Mouse (Mus musculus): ENCODE results near the gene Mmachc. TPM values are rescaled to one million over a fixed set of nuclear protein-coding genes. Genes with fewer than 3 reads are reported as not detected.

The Mmachc gene
- polyA plus RNA-seq, 1 experiment from 2014 or later, result 20.7 TPM

GRCm38 (mm10) chr4:116710154-116710553 lies 1.9 kb upstream of the Mmachc start:
- H3K9me3 ChIP-seq (ENCODE audit: low read depth, low read length), result no peaks in the 10 kb centered on the region
- no peak for TF ChIP-seq CTCF (IDR thresholded peaks at IDR 0.05; ENCODE audit: low read depth)
- peaks cover 9% of the 10 kb centered on the region; the same call in 1 of the 2 replicates for H3K36me3 ChIP-seq (ENCODE audit: insufficient read depth)
- H3K4me1 ChIP-seq (ENCODE audit: insufficient read depth), result peaks cover 3% of the 10 kb centered on the region; the same call in 1 of the 2 replicates
- 82% methylated on average over 2 of the region's 2 CpGs for WGBS
- DNase-seq (no peak), ATAC-seq (ENCODE audit: insufficient read depth) (no peak)
- H3K4me2 ChIP-seq, result no peak overlapping the region
- no peak overlapping the region for H3K9ac ChIP-seq
- no peak overlapping the region for H3K27ac ChIP-seq (ENCODE audit: low read depth)
- H3K4me3 ChIP-seq (ENCODE audit: low read depth, low read length), result no peak overlapping the region
- no peaks in the 10 kb centered on the region for H3K27me3 ChIP-seq (ENCODE audit: insufficient read depth, low read length)

GRCm38 (mm10) chr4:116708791-116709390 lies 685 bp upstream of the Mmachc start:
- DNase-seq (no peak), ATAC-seq (ENCODE audit: insufficient read depth) (peak; percentile 12; the same call in 1 of the 2 replicates)
- TF ChIP-seq CTCF (IDR thresholded peaks at IDR 0.05; ENCODE audit: low read depth), result no peak
- Histone ChIP-seq H3K27ac (ENCODE audit: low read depth) (no peak overlapping the region), H3K27me3 (ENCODE audit: insufficient read depth, low read length) (no peaks in the 10 kb centered on the region), H3K9me3 (ENCODE audit: low read depth, low read length) (no peaks in the 10 kb centered on the region), H3K9ac (peak overlapping the region; percentile 47), H3K4me3 (ENCODE audit: low read depth, low read length) (peak overlapping the region; percentile 59), H3K36me3 (ENCODE audit: insufficient read depth) (peaks cover 12% of the 10 kb centered on the region; the same call in 1 of the 2 replicates), H3K4me1 (ENCODE audit: insufficient read depth) (peaks cover 3% of the 10 kb centered on the region; the same call in 1 of the 2 replicates), H3K4me2 (peak overlapping the region; percentile 66)
- 7% methylated on average over 9 of the region's 9 CpGs for WGBS

GRCm38 (mm10) chr4:116707666-116708065 lies 540 bp downstream of the Mmachc start:
- WGBS, result 11% methylated on average over 9 of the region's 9 CpGs
- DNase-seq, result no peak
- peaks cover 18% of the 10 kb centered on the region; the same call in 1 of the 2 replicates for H3K36me3 ChIP-seq (ENCODE audit: insufficient read depth)
- no peak overlapping the region for H3K27ac ChIP-seq (ENCODE audit: low read depth)
- peak overlapping the region; percentile 59 for H3K4me3 ChIP-seq (ENCODE audit: low read depth, low read length)
- peaks cover 3% of the 10 kb centered on the region; the same call in 1 of the 2 replicates for H3K4me1 ChIP-seq (ENCODE audit: insufficient read depth)
- H3K9me3 ChIP-seq (ENCODE audit: low read depth, low read length), result no peaks in the 10 kb centered on the region
- H3K4me2 ChIP-seq, result peak overlapping the region; percentile 66
- no peak for ATAC-seq (ENCODE audit: insufficient read depth)
- peak overlapping the region; percentile 59 for H3K9ac ChIP-seq
- TF ChIP-seq CTCF (IDR thresholded peaks at IDR 0.05; ENCODE audit: low read depth), result no peak
- no peaks in the 10 kb centered on the region for H3K27me3 ChIP-seq (ENCODE audit: insufficient read depth, low read length)

- ATAC-seq (ENCODE audit: insufficient read depth), result no peak
- peak; percentile 87 for DNase-seq
- Histone ChIP-seq H3K27me3 (ENCODE audit: insufficient read depth, low read length) (no peaks in the 10 kb centered on the region), H3K9ac (no peak overlapping the region), H3K4me1 (ENCODE audit: insufficient read depth) (peaks cover 3% of the 10 kb centered on the region; the same call in 1 of the 2 replicates), H3K4me2 (no peak overlapping the region), H3K9me3 (ENCODE audit: low read depth, low read length) (no peaks in the 10 kb centered on the region), H3K27ac (ENCODE audit: low read depth) (no peak overlapping the region), H3K36me3 (ENCODE audit: insufficient read depth) (peaks cover 37% of the 10 kb centered on the region), H3K4me3 (ENCODE audit: low read depth, low read length) (no peak overlapping the region)
- peak; percentile 84 for TF ChIP-seq CTCF (IDR thresholded peaks at IDR 0.05; ENCODE audit: low read depth)
- 32% methylated on average over 6 of the region's 6 CpGs for WGBS
Observed at GRCm38 (mm10) chr4:116703804-116704203, 4.4 kb downstream of the Mmachc start.

GRCm38 (mm10) chr4:116700964-116701363 lies 7.2 kb downstream of the Mmachc start:
- no peak for TF ChIP-seq CTCF (IDR thresholded peaks at IDR 0.05; ENCODE audit: low read depth)
- Histone ChIP-seq H3K4me2 (no peak overlapping the region), H3K27me3 (ENCODE audit: insufficient read depth, low read length) (no peaks in the 10 kb centered on the region), H3K4me1 (ENCODE audit: insufficient read depth) (no peaks in the 10 kb centered on the region), H3K36me3 (ENCODE audit: insufficient read depth) (peaks cover 62% of the 10 kb centered on the region), H3K4me3 (ENCODE audit: low read depth, low read length) (no peak overlapping the region), H3K9me3 (ENCODE audit: low read depth, low read length) (no peaks in the 10 kb centered on the region), H3K27ac (ENCODE audit: low read depth) (no peak overlapping the region), H3K9ac (no peak overlapping the region)
- ATAC-seq (ENCODE audit: insufficient read depth) (no peak), DNase-seq (no peak)
- WGBS, result 89% methylated on average over 1 of the region's 1 CpGs

- Histone ChIP-seq H3K4me2 (no peak overlapping the region), H3K27me3 (ENCODE audit: insufficient read depth, low read length) (no peaks in the 10 kb centered on the region), H3K9me3 (ENCODE audit: low read depth, low read length) (no peaks in the 10 kb centered on the region), H3K4me1 (ENCODE audit: insufficient read depth) (no peaks in the 10 kb centered on the region), H3K9ac (no peak overlapping the region), H3K4me3 (ENCODE audit: low read depth, low read length) (no peak overlapping the region), H3K27ac (ENCODE audit: low read depth) (no peak overlapping the region), H3K36me3 (ENCODE audit: insufficient read depth) (peaks cover 76% of the 10 kb centered on the region)
- no peak for TF ChIP-seq CTCF (IDR thresholded peaks at IDR 0.05; ENCODE audit: low read depth)
- ATAC-seq (ENCODE audit: insufficient read depth) (no peak), DNase-seq (no peak)
- 62% methylated on average over 2 of the region's 2 CpGs for WGBS
Observed at GRCm38 (mm10) chr4:116698693-116699342, 9.4 kb downstream of the Mmachc start.

- no peaks in the 10 kb centered on the region for H3K4me1 ChIP-seq (ENCODE audit: insufficient read depth)
- H3K36me3 ChIP-seq (ENCODE audit: insufficient read depth), result peaks cover 95% of the 10 kb centered on the region
- ATAC-seq (ENCODE audit: insufficient read depth) (no peak), DNase-seq (no peak)
- H3K9ac ChIP-seq, result no peak overlapping the region
- H3K4me2 ChIP-seq, result no peak overlapping the region
- H3K27ac ChIP-seq (ENCODE audit: low read depth), result no peak overlapping the region
- 85% methylated on average over 2 of the region's 2 CpGs for WGBS
- H3K9me3 ChIP-seq (ENCODE audit: low read depth, low read length), result no peaks in the 10 kb centered on the region
- no peak for TF ChIP-seq CTCF (IDR thresholded peaks at IDR 0.05; ENCODE audit: low read depth)
- H3K27me3 ChIP-seq (ENCODE audit: insufficient read depth, low read length), result no peaks in the 10 kb centered on the region
- H3K4me3 ChIP-seq (ENCODE audit: low read depth, low read length), result no peak overlapping the region
Observed at GRCm38 (mm10) chr4:116693785-116694184, 14.4 kb downstream of the Mmachc start.
